Mouse (Mus musculus) midbrain, embryonic 10.5 days (tissue): ENCODE data around the gene Magi3. TPM values are rescaled to one million over a fixed set of nuclear protein-coding genes. Genes with fewer than 3 reads are reported as not detected.

ENCODE experiments used
- DNase-seq: peaks from one replicate; pipeline ENCODE4 v3.0.0-alpha.2; 2017; ENCODE audit warnings: low spot score
- H3K27ac ChIP-seq: fragments of 300-500 bp; sonication (generic); replicated peaks from 2 replicates; pipeline ENCODE4 v1.5.1; 2016; ENCODE audit warnings: mild to moderate bottlenecking
- H3K27me3 ChIP-seq: fragments of 300-500 bp; sonication (generic); 2 replicates; pipeline ENCODE4 v1.6.1; 2016; ENCODE audit warnings: low read depth, mild to moderate bottlenecking; ENCODE audit not compliant: poor library complexity, severe bottlenecking
- H3K36me3 ChIP-seq: fragments of 300-500 bp; sonication (generic); 2 replicates; pipeline ENCODE4 v1.6.1; 2016; ENCODE audit warnings: mild to moderate bottlenecking, moderate library complexity
- H3K4me1 ChIP-seq: fragments of 300-500 bp; sonication (generic); 2 replicates; pipeline ENCODE4 v1.6.1; 2016
- H3K4me3 ChIP-seq: fragments of 300-500 bp; sonication (generic); 2 replicates; pipeline ENCODE4 v1.5.1; 2016; ENCODE audit warnings: mild to moderate bottlenecking, moderate library complexity
- H3K9me3 ChIP-seq: fragments of 300-500 bp; sonication (generic); replicated peaks from 2 replicates; pipeline ENCODE4 v1.6.1; 2016; ENCODE audit warnings: mild to moderate bottlenecking
- WGBS: fragments of 180-500 bp; shearing (Covaris S2); methylation state at CpG from one replicate; pipeline ENCODE4 v1.1.7; 2016; 5-methylcytosine and 5-hydroxymethylcytosine counted together
- polyA plus RNA-seq: library from polyadenylated mRNA; unstranded; fragments of >200 nt; fragmentation: Nextera tagmentation; extraction: Ambion mirVana; gene quantifications from 2 replicates; pipeline ENCODE4 v1.2.1, GENCODE M21; 2016

Magi3 gene
- polyA plus RNA-seq, 1 experiment from 2014 or later = 5.0 TPM

DNA sequence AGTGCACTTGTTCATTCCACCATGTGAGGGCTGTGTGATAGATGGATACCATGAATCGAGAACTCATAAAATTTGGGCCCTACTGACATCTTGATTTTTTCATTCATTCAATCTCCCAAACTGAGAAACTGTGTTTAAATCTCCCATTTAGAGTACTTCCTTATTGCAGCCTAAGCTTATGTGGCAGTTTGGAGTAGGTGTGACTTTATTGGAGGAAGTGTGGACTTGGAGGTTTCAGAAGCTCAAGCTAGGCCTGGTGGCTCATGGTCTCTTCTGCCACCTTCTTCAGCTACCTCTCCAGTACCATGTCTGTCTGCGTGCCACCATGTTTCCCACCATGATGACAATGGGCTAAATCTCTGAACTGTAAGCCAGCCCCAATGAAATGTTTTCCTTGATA lies 15.9 kb upstream of the Magi3 start:
- no peak overlapping the region for H3K4me3 ChIP-seq
- WGBS = 96% methylated on average over 2 of the region's 2 CpGs

DNA sequence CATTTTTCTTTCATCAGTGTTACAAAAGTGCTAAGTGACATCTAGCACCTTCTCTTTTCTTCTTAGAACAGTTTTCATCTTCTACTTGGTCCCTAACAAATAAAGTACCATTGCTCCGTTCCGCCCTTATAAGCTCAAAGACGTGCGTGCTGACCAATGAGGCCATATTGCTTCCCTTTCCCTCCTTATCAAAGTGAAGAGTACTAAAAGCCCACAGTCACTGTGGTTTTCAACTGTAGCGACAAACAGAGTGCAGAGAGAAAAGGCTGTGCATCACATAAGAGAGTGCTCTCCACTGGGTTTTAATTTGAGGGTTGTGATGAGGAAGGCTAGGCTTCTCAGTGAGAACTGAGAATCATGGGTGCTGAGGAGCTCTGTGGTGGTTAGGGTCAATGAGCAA lies 14.9 kb upstream of the Magi3 start:
- Histone ChIP-seq H3K36me3 (no peaks in the 10 kb centered on the region), H3K27ac (no peak overlapping the region), H3K4me3 (no peak overlapping the region), H3K27me3 (no peaks in the 10 kb centered on the region), H3K9me3 (no peaks in the 10 kb centered on the region), H3K4me1 (peaks cover 16% of the 10 kb centered on the region)
- no peak for DNase-seq
- 93% methylated on average over 5 of the region's 5 CpGs for WGBS

More for the DNA sequence above, 15.9 kb upstream of the Magi3 start:
- no peaks in the 10 kb centered on the region for H3K9me3 ChIP-seq
- peaks cover 16% of the 10 kb centered on the region for H3K4me1 ChIP-seq
- H3K27ac ChIP-seq = no peak overlapping the region
- H3K36me3 ChIP-seq = no peaks in the 10 kb centered on the region
- DNase-seq = no peak
- H3K27me3 ChIP-seq = no peaks in the 10 kb centered on the region

DNA sequence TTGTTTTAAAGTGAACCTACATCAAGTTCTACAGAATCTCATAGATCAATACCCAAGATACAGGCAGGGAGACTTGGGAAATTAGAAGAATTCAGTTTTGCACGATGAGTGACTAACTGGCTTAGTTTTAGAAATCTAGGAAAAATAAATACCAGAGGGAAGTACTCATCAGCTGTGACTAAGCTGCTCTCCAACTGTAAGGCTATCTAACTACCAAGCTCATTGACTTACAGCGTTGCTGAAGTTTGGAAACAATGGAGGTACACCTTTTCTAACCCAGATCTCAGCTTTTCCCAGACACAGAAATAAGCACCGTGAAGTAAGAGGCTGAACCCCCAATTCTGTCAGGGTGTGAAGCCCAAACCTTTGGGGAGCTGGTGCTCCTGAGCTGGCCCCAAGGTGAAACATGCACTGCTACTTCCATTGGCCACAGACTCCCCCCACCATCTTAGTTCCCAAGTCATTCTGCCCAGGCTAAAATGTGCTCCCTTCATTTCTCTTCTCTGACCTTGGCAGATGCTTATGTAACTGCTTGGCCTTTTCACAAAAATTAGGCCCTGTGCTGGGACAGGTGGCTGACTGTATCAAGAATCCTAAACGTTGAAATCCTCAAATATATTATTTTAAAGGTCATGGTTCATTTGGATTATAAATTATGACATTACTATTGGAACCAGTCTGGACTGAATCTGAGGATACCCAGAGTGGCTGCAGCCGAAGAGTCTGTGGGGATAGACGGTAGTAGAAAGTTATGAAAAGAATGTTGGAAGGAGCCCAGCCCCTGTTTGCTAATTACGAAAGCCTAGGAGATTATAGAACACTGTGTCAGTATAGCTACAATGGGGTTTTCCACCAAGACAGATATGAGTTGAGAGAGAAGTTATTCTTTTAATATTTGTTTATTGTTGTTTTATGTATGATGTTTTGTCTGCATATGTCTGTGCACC lies 13.5 kb upstream of the Magi3 start:
- Histone ChIP-seq H3K27ac (no peak overlapping the region), H3K4me3 (no peak overlapping the region), H3K27me3 (no peaks in the 10 kb centered on the region), H3K9me3 (no peaks in the 10 kb centered on the region), H3K36me3 (no peaks in the 10 kb centered on the region), H3K4me1 (peaks cover 16% of the 10 kb centered on the region)
- whole genome bisulfite sequencing = 83% methylated on average over 7 of the region's 7 CpGs
- DNase-seq = no peak

DNA sequence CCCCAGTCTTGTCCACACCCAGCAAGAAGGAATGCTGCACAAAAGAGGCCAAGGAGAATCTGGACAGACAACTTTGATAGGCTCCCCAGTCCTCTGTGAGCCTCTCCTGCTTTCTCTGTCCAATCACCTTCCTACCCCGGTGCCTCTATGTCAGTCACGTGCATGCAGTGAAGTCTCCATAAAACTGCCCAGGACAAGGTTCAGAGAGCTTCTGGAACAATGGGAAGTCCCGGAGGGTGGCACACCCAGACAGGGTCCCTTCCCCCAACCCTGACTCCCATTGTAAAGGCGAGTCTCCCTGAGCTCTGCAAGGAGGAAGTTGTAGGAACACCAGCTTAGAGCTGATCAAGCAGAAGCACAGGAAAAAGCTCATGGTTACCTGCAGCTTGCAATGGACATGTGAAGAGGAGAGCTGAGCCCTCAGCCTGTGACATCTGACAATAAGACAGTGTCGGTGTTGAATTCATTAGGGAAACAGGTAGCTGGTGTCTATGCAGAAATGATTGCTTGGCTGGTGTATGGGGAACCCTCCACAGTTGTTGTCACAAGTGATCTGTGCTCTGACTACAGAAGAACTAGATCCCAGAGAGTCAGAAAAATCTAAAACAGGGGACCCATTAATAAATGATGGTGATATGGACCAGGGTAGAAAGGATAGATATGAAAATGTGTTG lies 7.4 kb upstream of the Magi3 start:
- no peaks in the 10 kb centered on the region for H3K27me3 ChIP-seq
- no peak overlapping the region for H3K4me3 ChIP-seq
- no peak overlapping the region for H3K27ac ChIP-seq
- DNase-seq = no peak
- peaks cover 15% of the 10 kb centered on the region for H3K4me1 ChIP-seq
- WGBS = 30% methylated on average over 5 of the region's 5 CpGs
- no peaks in the 10 kb centered on the region for H3K36me3 ChIP-seq
- H3K9me3 ChIP-seq = no peaks in the 10 kb centered on the region

GRCm38 (mm10) chr3:104226731-104227130 lies 6.6 kb upstream of the Magi3 start:
- DNase-seq = no peak
- Histone ChIP-seq H3K4me1 (peaks cover 16% of the 10 kb centered on the region), H3K36me3 (no peaks in the 10 kb centered on the region), H3K27ac (no peak overlapping the region), H3K4me3 (no peak overlapping the region), H3K9me3 (no peaks in the 10 kb centered on the region), H3K27me3 (no peaks in the 10 kb centered on the region)
- 82% methylated on average over 7 of the region's 7 CpGs for WGBS

DNA sequence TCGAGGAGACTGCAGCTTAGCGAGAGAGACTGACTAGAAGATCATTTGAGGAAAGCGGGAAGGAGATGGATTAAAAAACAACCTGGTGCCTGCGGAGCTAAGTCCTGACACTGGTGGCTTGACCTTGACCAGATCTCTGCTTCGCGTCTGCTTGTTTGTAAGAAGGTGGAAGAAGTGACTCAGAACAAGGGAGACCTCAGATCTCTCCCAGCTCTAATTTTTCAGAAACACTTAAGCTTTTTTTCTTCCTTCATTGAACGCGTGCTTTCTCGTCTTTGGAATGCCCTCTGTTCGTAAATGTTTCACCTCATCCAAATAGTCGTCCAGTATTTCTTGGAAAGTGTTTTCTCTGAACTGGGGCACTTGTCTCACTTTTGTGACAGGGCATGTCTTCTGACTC lies 982 bp upstream of the Magi3 start:
- peak overlapping the region; percentile 95 for H3K27ac ChIP-seq
- WGBS = 11% methylated on average over 11 of the region's 11 CpGs
- DNase-seq = no peak

GRCm38 (mm10) chr3:104219531-104220294 lies 461 bp downstream of the Magi3 start:
- Histone ChIP-seq H3K9me3 (no peaks in the 10 kb centered on the region), H3K4me1 (peaks cover 33% of the 10 kb centered on the region), H3K4me3 (peak overlapping the region; percentile 91), H3K36me3 (no peaks in the 10 kb centered on the region), H3K27ac (peak overlapping the region; percentile 95), H3K27me3 (peaks cover 11% of the 10 kb centered on the region; the same call in 1 of the 2 replicates)
- 3% methylated on average over 94 of the region's 107 CpGs for WGBS
- peak; percentile 63 for DNase-seq

More for the DNA sequence above, 982 bp upstream of the Magi3 start:
- Histone ChIP-seq H3K27me3 (peaks cover 11% of the 10 kb centered on the region; the same call in 1 of the 2 replicates), H3K4me3 (peak overlapping the region; percentile 91), H3K4me1 (peaks cover 37% of the 10 kb centered on the region), H3K36me3 (no peaks in the 10 kb centered on the region), H3K9me3 (no peaks in the 10 kb centered on the region)

DNA sequence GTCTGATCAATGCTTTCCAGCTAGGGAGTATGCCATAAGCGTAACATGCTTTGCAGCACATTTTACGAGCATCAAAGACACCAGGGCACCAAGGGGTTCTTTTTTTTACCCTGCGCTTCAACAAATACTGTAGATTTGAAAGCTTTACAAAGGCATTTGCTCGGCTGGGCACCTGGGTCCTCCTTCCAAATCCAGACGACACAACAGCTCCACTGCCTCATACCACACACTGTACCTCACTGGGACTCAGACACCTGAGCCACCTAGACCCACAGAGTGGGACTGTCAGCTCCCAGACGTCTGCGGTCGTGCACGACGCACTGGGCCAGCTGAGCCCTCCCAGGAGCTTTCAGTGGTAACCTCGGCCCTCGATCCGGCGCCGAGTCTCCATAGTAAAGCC lies 1.2 kb downstream of the Magi3 start:
- H3K27ac ChIP-seq = peak overlapping the region; percentile 95
- WGBS = 3% methylated on average over 15 of the region's 15 CpGs
- peak overlapping the region; percentile 91 for H3K4me3 ChIP-seq
- peaks cover 11% of the 10 kb centered on the region; the same call in 1 of the 2 replicates for H3K27me3 ChIP-seq
- H3K9me3 ChIP-seq = no peaks in the 10 kb centered on the region
- H3K4me1 ChIP-seq = peaks cover 33% of the 10 kb centered on the region
- no peaks in the 10 kb centered on the region for H3K36me3 ChIP-seq
- DNase-seq = peak; percentile 36

- WGBS = 90% methylated on average over 2 of the region's 2 CpGs
- Histone ChIP-seq H3K4me1 (no peaks in the 10 kb centered on the region), H3K27ac (no peak overlapping the region), H3K27me3 (no peaks in the 10 kb centered on the region), H3K36me3 (no peaks in the 10 kb centered on the region), H3K9me3 (no peaks in the 10 kb centered on the region), H3K4me3 (no peak overlapping the region)
- DNase-seq = no peak
Observed at GRCm38 (mm10) chr3:104189823-104190222, 30.4 kb downstream of the Magi3 start.

DNA sequence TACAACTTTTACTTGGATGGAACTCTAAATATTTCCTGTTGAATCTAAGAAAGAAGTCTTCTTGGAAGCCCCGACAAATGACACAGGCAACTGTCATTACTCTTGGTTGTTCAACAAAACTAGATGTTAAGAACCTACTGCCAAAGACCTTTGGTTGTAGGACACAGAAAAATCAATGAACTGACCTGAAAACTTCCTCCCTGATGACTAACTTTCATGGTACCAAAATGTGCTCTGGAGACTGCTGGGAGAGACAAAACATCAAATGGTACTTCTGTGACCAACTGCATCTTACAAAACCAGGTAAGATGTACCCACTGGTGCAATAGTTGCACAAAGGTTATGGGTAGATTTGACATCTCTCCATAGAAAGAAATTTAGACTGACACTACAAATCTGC lies 30.9 kb downstream of the Magi3 start:
- H3K9me3 ChIP-seq = no peaks in the 10 kb centered on the region
- DNase-seq = no peak

GRCm38 (mm10) chr3:104184270-104184669 lies 35.9 kb downstream of the Magi3 start:
- Histone ChIP-seq H3K9me3 (no peaks in the 10 kb centered on the region), H3K4me1 (no peaks in the 10 kb centered on the region), H3K36me3 (no peaks in the 10 kb centered on the region), H3K27me3 (no peaks in the 10 kb centered on the region), H3K27ac (no peak overlapping the region), H3K4me3 (no peak overlapping the region)
- no peak for DNase-seq
- WGBS = 89% methylated on average over 2 of the region's 2 CpGs

More for the DNA sequence above, 30.9 kb downstream of the Magi3 start:
- 97% methylated on average over 1 of the region's 1 CpGs for WGBS
- Histone ChIP-seq H3K27me3 (no peaks in the 10 kb centered on the region), H3K4me3 (no peak overlapping the region), H3K27ac (no peak overlapping the region), H3K4me1 (no peaks in the 10 kb centered on the region), H3K36me3 (no peaks in the 10 kb centered on the region)

GRCm38 (mm10) chr3:104183656-104184055 lies 36.5 kb downstream of the Magi3 start:
- Histone ChIP-seq H3K9me3 (no peaks in the 10 kb centered on the region), H3K27ac (no peak overlapping the region), H3K4me1 (no peaks in the 10 kb centered on the region), H3K4me3 (no peak overlapping the region), H3K36me3 (peaks cover 3% of the 10 kb centered on the region), H3K27me3 (no peaks in the 10 kb centered on the region)
- 84% methylated on average over 2 of the region's 2 CpGs for WGBS
- no peak for DNase-seq
